Mouse (Mus musculus) heart, postnatal 0 days (tissue): ENCODE data around the gene Scrn1.

Experiments
- CTCF ChIP-seq: IDR thresholded peaks from 2 replicates; pipeline ENCODE4 v1.5.1; 2016; ENCODE audit warnings: antibody characterized with exemption, control low read depth, low read depth
- EP300 ChIP-seq: IDR thresholded peaks from 2 replicates; pipeline ENCODE4 v1.6.1; 2016; ENCODE audit warnings: antibody characterized with exemption, low read depth

DNA sequence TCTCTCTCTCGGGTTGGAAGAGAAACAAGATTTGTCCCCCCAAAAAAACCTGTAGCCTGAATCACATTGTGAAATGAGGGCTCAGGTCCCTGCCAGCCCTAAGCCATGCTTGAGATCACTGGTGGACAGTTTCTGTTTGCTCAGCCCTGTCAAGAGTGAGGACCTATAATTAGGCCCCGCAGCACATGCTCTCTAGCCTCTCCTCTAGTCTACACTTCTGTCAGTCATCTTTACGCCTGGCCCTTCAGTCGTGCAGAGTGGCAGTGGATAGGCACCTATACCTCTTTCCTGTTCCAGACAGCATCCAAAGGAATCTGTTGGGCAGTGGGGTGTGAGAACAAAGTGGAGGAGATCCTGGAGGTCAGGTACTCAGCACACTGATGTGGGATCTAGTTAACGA, 58.5 kb downstream of the Scrn1 start:
- TF ChIP-seq CTCF: no peak
- TF ChIP-seq EP300: no peak
